Mouse (Mus musculus) frontal cortex, postnatal 36 days (tissue): ENCODE data around the gene Olfr811.

Source experiments
- DNase-seq, 2 experiments: peaks; one replicate each; pipeline ENCODE4 v3.0.0; 2022; ENCODE audit warnings: low spot score in 2 of 2

The Olfr811 gene

GRCm38 (mm10) chr10:129804296-129804695, at the start of gene Olfr811:
Gene Olfr811, minus strand, starts transcription at chr10:129804396.
- no peak for DNase-seq

- DNase-seq: no peak
Observed at GRCm38 (mm10) chr10:129847343-129847742, 43.1 kb upstream of the Olfr811 start.

- DNase-seq: no peak
Observed at GRCm38 (mm10) chr10:129845994-129846393, 41.8 kb upstream of the Olfr811 start, which contains the start of gene Olfr812. Gene Olfr812, minus strand, starts transcription at chr10:129846094.

GRCm38 (mm10) chr10:129794817-129795216, 9.4 kb downstream of the Olfr811 start, which contains the start of gene Olfr810:
Gene Olfr810, minus strand, starts transcription at chr10:129794917.
- DNase-seq: no peak

- DNase-seq: no peak
Observed at GRCm38 (mm10) chr10:129778123-129778522, 26.1 kb downstream of the Olfr811 start.

- no peak for DNase-seq
Observed at GRCm38 (mm10) chr10:129774338-129774737, 29.9 kb downstream of the Olfr811 start, which contains the start of gene Olfr809. Gene Olfr809, plus strand, starts transcription at chr10:129774638.

GRCm38 (mm10) chr10:129765182-129765581, 39.0 kb downstream of the Olfr811 start, which contains the start of gene Olfr808:
Gene Olfr808, plus strand, starts transcription at chr10:129765482.
- no peak for DNase-seq

- DNase-seq: no peak
Observed at GRCm38 (mm10) chr10:129757693-129758092, 46.5 kb downstream of the Olfr811 start, which contains the start of gene Olfr807. Gene Olfr807, minus strand, starts transcription at chr10:129757793.
